Mouse (Mus musculus) embryonic facial prominence, embryonic 12.5 days (tissue): Measurements from ENCODE around the gene Ctbs. TPM values are rescaled to one million over a fixed set of nuclear protein-coding genes. Genes with fewer than 3 reads are reported as not detected.
A peak's percentile ranks its signal among the peaks of the same experiment; 100 is the strongest.

Experiments used
- ATAC-seq: fragments of 200-750 bp; cut with Nextera tagmentation; 2 replicates; pipeline ENCODE4 v1.8.0; 2017; ENCODE audit not compliant: insufficient number of reproducible peaks, insufficient read depth, low FRiP score, low TSS enrichment
- H3K27ac ChIP-seq: fragments of 300-500 bp; sonication (generic); 2 replicates; pipeline ENCODE4 v1.5.1; 2016; ENCODE audit warnings: mild to moderate bottlenecking
- H3K27me3 ChIP-seq: fragments of 300-500 bp; sonication (generic); 2 replicates; pipeline ENCODE4 v1.6.1; 2016; ENCODE audit warnings: mild to moderate bottlenecking, moderate library complexity
- H3K36me3 ChIP-seq: fragments of 300-500 bp; sonication (generic); 2 replicates; pipeline ENCODE4 v1.6.1; 2016; ENCODE audit warnings: mild to moderate bottlenecking
- H3K4me1 ChIP-seq: fragments of 300-500 bp; sonication (generic); 2 replicates; pipeline ENCODE4 v1.6.1; 2016
- H3K4me2 ChIP-seq: fragments of 300-500 bp; sonication (generic); replicated peaks from 2 replicates; pipeline ENCODE4 v1.6.1; 2016; ENCODE audit warnings: mild to moderate bottlenecking, moderate library complexity
- H3K4me3 ChIP-seq: fragments of 300-500 bp; sonication (generic); 2 replicates; pipeline ENCODE4 v1.5.1; 2016; ENCODE audit warnings: mild to moderate bottlenecking
- H3K9ac ChIP-seq: fragments of 300-500 bp; sonication (generic); 2 replicates; pipeline ENCODE4 v1.6.1; 2016; ENCODE audit warnings: mild to moderate bottlenecking, moderate library complexity
- H3K9me3 ChIP-seq: fragments of 300-500 bp; sonication (generic); 2 replicates; pipeline ENCODE4 v1.6.1; 2016; ENCODE audit warnings: mild to moderate bottlenecking, moderate library complexity
- whole genome bisulfite sequencing: fragments of 180-500 bp; shearing (Covaris S2); methylation state at CpG from one replicate; pipeline ENCODE4 v1.1.7; 2016; 5-methylcytosine and 5-hydroxymethylcytosine counted together
- polyA plus RNA-seq: library from polyadenylated mRNA; unstranded; fragments of >200 nt; fragmentation: Nextera tagmentation; extraction: Ambion mirVana; gene quantifications from 2 replicates; pipeline ENCODE4 v1.2.1, GENCODE M21; 2016

Ctbs gene
- polyA plus RNA-seq, 1 experiment from 2014 or later: 10.6 TPM

- under 1% methylated on average over 68 of the region's 88 CpGs for WGBS
- H3K27me3 ChIP-seq: no peaks in the 10 kb centered on the region
- H3K27ac ChIP-seq: peak within 1 kb of the TSS; percentile 94
- peak within 1 kb of the TSS; percentile 85 for H3K4me3 ChIP-seq
- peaks cover 17% of the 10 kb centered on the region for H3K4me1 ChIP-seq
- no peaks in the 10 kb centered on the region for H3K9me3 ChIP-seq
- peak within 1 kb of the TSS; percentile 91 for H3K4me2 ChIP-seq
- peak; percentile 88 for ATAC-seq
- peaks cover 8% of the 10 kb centered on the region for H3K36me3 ChIP-seq
- peak within 1 kb of the TSS; percentile 87 for H3K9ac ChIP-seq
Observed at GRCm38 (mm10) chr3:146499431-146500002, 49.9 kb downstream of the Ctbs start, which contains the start of the genes Spata1 and Gng5. Spata1 (minus strand) TSS chr3:146499753. Gng5 (plus strand) TSS chr3:146499807.

GRCm38 (mm10) chr3:146500003-146500809 is 50.6 kb downstream of the Ctbs start:
- no peak; the same call in 1 of the 2 replicates for ATAC-seq

GRCm38 (mm10) chr3:146500810-146501201 is 51.2 kb downstream of the Ctbs start:
- Histone ChIP-seq H3K9me3 (no peaks in the 10 kb centered on the region), H3K9ac (peak overlapping the region; percentile 87), H3K27ac (peak overlapping the region; percentile 94; the same call in 1 of the 2 replicates), H3K27me3 (no peaks in the 10 kb centered on the region), H3K36me3 (peaks cover 13% of the 10 kb centered on the region), H3K4me2 (peak overlapping the region; percentile 91), H3K4me3 (peak overlapping the region; percentile 85), H3K4me1 (peaks cover 17% of the 10 kb centered on the region)
- WGBS: 7% methylated on average over 5 of the region's 5 CpGs
- ATAC-seq: no peak

More at GRCm38 (mm10) chr3:146500003-146500809, 50.6 kb downstream of the Ctbs start:
- Histone ChIP-seq H3K27me3 (no peaks in the 10 kb centered on the region), H3K27ac (peak overlapping the region; percentile 94), H3K4me3 (peak overlapping the region; percentile 85), H3K9me3 (no peaks in the 10 kb centered on the region), H3K9ac (peak overlapping the region; percentile 87), H3K36me3 (peaks cover 8% of the 10 kb centered on the region), H3K4me2 (peak overlapping the region; percentile 91), H3K4me1 (peaks cover 17% of the 10 kb centered on the region)
- WGBS: under 1% methylated on average over 57 of the region's 57 CpGs

- no peak for ATAC-seq
- no peaks in the 10 kb centered on the region for H3K27me3 ChIP-seq
- WGBS: 51% methylated on average over 5 of the region's 5 CpGs
- peak overlapping the region; percentile 85 for H3K4me3 ChIP-seq
- peaks cover 19% of the 10 kb centered on the region for H3K36me3 ChIP-seq
- no peak overlapping the region for H3K27ac ChIP-seq
- peaks cover 17% of the 10 kb centered on the region for H3K4me1 ChIP-seq
- peak overlapping the region; percentile 87 for H3K9ac ChIP-seq
- no peaks in the 10 kb centered on the region for H3K9me3 ChIP-seq
- peak overlapping the region; percentile 91 for H3K4me2 ChIP-seq
Observed at GRCm38 (mm10) chr3:146501601-146502123, 52.1 kb downstream of the Ctbs start.

- H3K4me3 ChIP-seq: no peak overlapping the region
- no peak for ATAC-seq
- no peak overlapping the region for H3K4me2 ChIP-seq
- no peak overlapping the region for H3K27ac ChIP-seq
- H3K4me1 ChIP-seq: peaks cover 6% of the 10 kb centered on the region
- no peaks in the 10 kb centered on the region for H3K27me3 ChIP-seq
- 95% methylated on average over 7 of the region's 7 CpGs for WGBS
- H3K9ac ChIP-seq: no peak overlapping the region
- no peaks in the 10 kb centered on the region for H3K9me3 ChIP-seq
- peaks cover 45% of the 10 kb centered on the region for H3K36me3 ChIP-seq
Observed at GRCm38 (mm10) chr3:146506711-146507110, 57.1 kb downstream of the Ctbs start.

Other genes starting within 250 kb of the Ctbs start
- 1.4 and 1.6 TPM in 2 replicates for gene Lpar3, start 228.8 kb upstream of the Ctbs start, polyA plus RNA-seq
- gene Ssx2ip, start 45.2 kb upstream of the Ctbs start, polyA plus RNA-seq: 26.6 and 29.8 TPM in 2 replicates
- gene Spata1, start 50.0 kb downstream of the Ctbs start, polyA plus RNA-seq: 9.2 and 10.4 TPM in 2 replicates
- 959 and 960 TPM in 2 replicates for gene Gng5, start 50.0 kb downstream of the Ctbs start, polyA plus RNA-seq
- 55.4 and 59.7 TPM in 2 replicates for gene Rpf1, start 71.6 kb downstream of the Ctbs start, polyA plus RNA-seq
- not detected in 2 replicates for gene Uox, start 120.6 kb downstream of the Ctbs start, polyA plus RNA-seq
- not detected in 2 replicates for gene Dnase2b, start 165.8 kb downstream of the Ctbs start, polyA plus RNA-seq
- gene 4930503B20Rik, start 201.5 kb downstream of the Ctbs start, polyA plus RNA-seq: 0.22 TPM in 1 of 2 replicates, not detected in the other
- gene Samd13, start 235.8 kb downstream of the Ctbs start, polyA plus RNA-seq: 1.3 and 1.9 TPM in 2 replicates